ENCODE assay signal across 8 mouse cellular contexts in the genomic region with DNA sequence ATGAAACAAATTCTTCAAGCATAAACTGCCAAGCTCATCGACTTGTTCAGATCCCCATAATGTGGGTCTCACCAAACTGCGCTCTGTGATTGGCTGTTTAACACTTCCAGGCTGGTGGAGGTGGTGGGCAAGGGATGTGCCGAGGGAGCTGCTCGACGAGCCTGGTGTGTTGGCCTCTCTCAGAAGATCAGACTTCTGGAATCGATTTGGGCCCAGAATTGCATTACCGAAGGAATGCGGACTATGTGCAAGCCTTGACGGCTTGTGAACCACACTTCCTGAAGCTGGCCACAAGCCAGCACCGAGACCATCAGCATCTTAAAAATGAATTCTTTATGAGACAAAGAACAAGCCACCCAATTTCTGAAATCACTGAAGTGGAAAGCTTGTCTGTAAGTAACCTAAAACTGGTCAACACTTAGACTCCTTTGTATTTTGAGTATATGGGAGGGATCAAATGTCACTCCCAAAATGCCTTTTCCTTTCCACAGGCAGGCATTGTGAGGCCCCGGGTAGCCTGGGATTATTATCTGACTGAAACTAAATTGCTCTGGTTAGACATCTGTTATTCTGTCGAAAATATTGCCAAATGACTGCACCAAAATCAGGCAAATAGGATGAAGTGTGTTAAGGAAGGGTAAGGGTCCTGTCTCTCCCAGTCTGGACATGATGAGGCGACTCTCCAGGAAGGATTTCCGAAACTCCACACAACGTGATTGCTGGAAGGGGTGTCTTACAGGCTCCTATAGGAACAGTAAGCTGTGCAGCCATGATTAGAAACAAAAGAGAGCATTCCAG.
A peak's percentile ranks its signal among the peaks of the same experiment; 100 is the strongest.
DNase-seq lines count a peak whose midpoint lies in the region; ATAC-seq lines count a peak whose summit lies in the region.

No protein-coding gene starts in this region.

- peaks cover 3% of the 10 kb centered on the region; the same call in 1 of the 2 replicates for H3K4me1 ChIP-seq in embryonic facial prominence, embryonic 11.5 days (ENCODE audit: control insufficient read depth, insufficient read depth, low read length)
- peaks cover 28% of the 10 kb centered on the region for H3K4me1 ChIP-seq in midbrain, embryonic 16.5 days (ENCODE audit: control insufficient read depth, insufficient read depth, low read length)

- 13% methylated on average over 15 of the region's 15 CpGs for WGBS in embryonic facial prominence, embryonic 11.5 days
- WGBS in midbrain, embryonic 16.5 days, result 12% methylated on average over 15 of the region's 15 CpGs

- peak overlapping the region; percentile 40 for H3K9ac ChIP-seq in embryonic facial prominence, embryonic 11.5 days (replicated peaks; ENCODE audit: low read length)
- peak overlapping the region; percentile 59 for H3K9ac ChIP-seq in midbrain, embryonic 16.5 days (ENCODE audit: low read depth, low read length)

- no peak overlapping the region for H3K4me3 ChIP-seq in embryonic facial prominence, embryonic 11.5 days (ENCODE audit: low read depth, low read length)
- H3K4me3 ChIP-seq in midbrain, embryonic 16.5 days (ENCODE audit: low read depth, low read length), result peak overlapping the region; percentile 24

- no peaks in the 10 kb centered on the region for H3K27me3 ChIP-seq in embryonic facial prominence, embryonic 11.5 days (ENCODE audit: control insufficient read depth, insufficient read depth, low read length)
- no peaks in the 10 kb centered on the region for H3K27me3 ChIP-seq in midbrain, embryonic 16.5 days (ENCODE audit: control insufficient read depth, insufficient read depth, low read depth, low read length)

- peak; percentile 92 for ATAC-seq in embryonic facial prominence, embryonic 11.5 days (replicated peaks; ENCODE audit: insufficient number of reproducible peaks, low FRiP score, low TSS enrichment, low read depth)
- ATAC-seq in midbrain, embryonic 16.5 days, result peak; percentile 69

- no peaks in the 10 kb centered on the region for H3K9me3 ChIP-seq in embryonic facial prominence, embryonic 11.5 days (replicated peaks; ENCODE audit: control insufficient read depth, low read length)
- H3K9me3 ChIP-seq in midbrain, embryonic 16.5 days (replicated peaks; ENCODE audit: control insufficient read depth, low read length, poor library complexity, severe bottlenecking), result no peaks in the 10 kb centered on the region; the same call in 1 of the 2 replicates

- H3K4me2 ChIP-seq in embryonic facial prominence, embryonic 11.5 days (ENCODE audit: low read depth, low read length), result peak overlapping the region; percentile 14
- peak overlapping the region; percentile 53 for H3K4me2 ChIP-seq in midbrain, embryonic 16.5 days (ENCODE audit: low read length)

- H3K27ac ChIP-seq in embryonic facial prominence, embryonic 11.5 days (replicated peaks; ENCODE audit: low read depth, low read length), result peak overlapping the region; percentile 95
- peak overlapping the region; percentile 88 for H3K27ac ChIP-seq in midbrain, embryonic 16.5 days (ENCODE audit: low read length)

- peak; percentile 36 for DNase-seq in kidney, postnatal 10 days
- no peak for DNase-seq in kidney, adult 8-10 months
- peak; percentile 96 for DNase-seq in embryonic facial prominence, embryonic 11.5 days (ENCODE audit: low spot score)
- DNase-seq in hindlimb bud, embryonic 11.5 days (ENCODE audit: extremely low spot score, low read depth, low spot score), result peak; percentile 81
- DNase-seq in layer of hippocampus, postnatal 25 days (ENCODE audit: extremely low spot score in 1 of 2, low spot score in 1 of 2), result no peak
- DNase-seq in frontal cortex, adult 2 months (ENCODE audit: extremely low spot score in 1 of 2, low spot score in 1 of 2), result no peak
- DNase-seq in adrenal gland, adult (ENCODE audit: inconsistent age in 2 of 2, low spot score in 1 of 2), result no peak

- no peaks in the 10 kb centered on the region for H3K36me3 ChIP-seq in embryonic facial prominence, embryonic 11.5 days (replicated peaks; ENCODE audit: control insufficient read depth, insufficient read depth, low read depth, low read length)
- H3K36me3 ChIP-seq in midbrain, embryonic 16.5 days (ENCODE audit: control insufficient read depth, insufficient read depth, low read length), result no peaks in the 10 kb centered on the region

Comparison
In these comparisons a context has a peak if more than half of its experiments do, and no peak if none do; other contexts are left out.
1. DNase-seq: peak in kidney, postnatal 10 days (single experiment), embryonic facial prominence, embryonic 11.5 days (single experiment) and hindlimb bud, embryonic 11.5 days (single experiment); none in kidney, adult 8-10 months (0 of 2), layer of hippocampus, postnatal 25 days (0 of 2), frontal cortex, adult 2 months (0 of 2) and adrenal gland, adult (0 of 2).